Mouse (Mus musculus): Measurements from ENCODE around the gene Wnk4.

DNA sequence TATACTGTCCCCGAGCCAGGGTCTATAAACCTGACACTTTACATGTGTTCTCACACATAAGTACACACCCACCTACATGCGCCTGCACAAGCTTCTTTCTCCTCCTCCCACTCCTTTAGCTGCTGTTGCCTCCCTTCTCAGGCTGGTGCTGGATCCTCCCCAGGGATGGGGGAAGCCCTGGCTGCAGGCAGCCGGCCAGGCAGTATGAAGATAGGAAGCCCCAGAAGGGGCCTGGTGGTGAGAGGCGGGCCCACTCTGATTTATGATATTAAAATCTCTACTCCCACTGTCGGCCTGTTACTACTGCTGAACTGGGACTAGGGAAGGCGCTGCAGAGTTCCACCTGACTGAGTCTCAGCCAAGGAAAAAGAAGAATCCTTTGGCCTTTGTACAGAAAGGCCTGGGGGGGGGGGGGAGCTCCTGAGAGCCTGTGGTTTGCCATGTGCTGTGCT lies 1.1 kb upstream of the Wnk4 start:
- no peak for TF ChIP-seq CTCF (IDR thresholded peaks at IDR 0.05; ENCODE audit: low read depth)
- no peak for TF ChIP-seq EP300 (IDR thresholded peaks at IDR 0.05; ENCODE audit: low read depth)

All from liver, embryonic 14.5 days (tissue).